Mouse (Mus musculus) thymus, adult 2 months (tissue): ENCODE measurements around the gene Gabra2. TPM values are rescaled to one million over a fixed set of nuclear protein-coding genes. Genes with fewer than 3 reads are reported as not detected.

Experiments used
- DNase-seq: peaks from one replicate; pipeline ENCODE4 v3.0.0; 2021
- H3K27ac ChIP-seq: fragments of 200-500 bp; 2 replicates; pipeline ENCODE4 v1.5.1; 2012; ENCODE audit warnings: low read length, control low read depth; ENCODE audit not compliant: control insufficient read depth, insufficient read depth
- H3K27me3 ChIP-seq: fragments of 200-500 bp; 2 replicates; pipeline ENCODE4 v1.6.1; 2012; ENCODE audit warnings: mild to moderate bottlenecking, low read length, moderate library complexity, mixed read lengths; ENCODE audit not compliant: control insufficient read depth, insufficient read depth
- H3K36me3 ChIP-seq: fragments of 200-500 bp; 2 replicates; pipeline ENCODE4 v1.6.1; 2012; ENCODE audit warnings: mild to moderate bottlenecking, low read length, moderate library complexity; ENCODE audit not compliant: control insufficient read depth, insufficient read depth
- H3K4me1 ChIP-seq: fragments of 200-500 bp; replicated peaks from 2 replicates; pipeline ENCODE4 v1.6.1; 2012; ENCODE audit warnings: low read length; ENCODE audit not compliant: control insufficient read depth, insufficient read depth
- H3K4me3 ChIP-seq: fragments of 200-500 bp; 2 replicates; pipeline ENCODE4 v1.5.1; 2012; ENCODE audit warnings: mild to moderate bottlenecking, low read length, control low read depth, moderate library complexity; ENCODE audit not compliant: control insufficient read depth, insufficient read depth
- CTCF ChIP-seq: fragments of 200-500 bp; IDR thresholded peaks from 2 replicates; pipeline ENCODE4 v1.5.1; 2012; ENCODE audit warnings: mild to moderate bottlenecking, control low read depth, low read length, moderate library complexity, borderline replicate concordance; ENCODE audit not compliant: control insufficient read depth, poor library complexity, insufficient read depth; ENCODE audit errors: extremely low read depth
- POLR2A ChIP-seq: fragments of 200-500 bp; IDR thresholded peaks from 2 replicates; pipeline ENCODE4 v1.6.1; 2012; ENCODE audit warnings: mild to moderate bottlenecking, low read length, control low read depth, moderate library complexity; ENCODE audit not compliant: control insufficient read depth, poor library complexity, insufficient read depth; ENCODE audit errors: extremely low read depth
- WGBS: fragments of 180-500 bp; shearing (Covaris S2); methylation state at CpG from one replicate; pipeline ENCODE4 v1.1.7; 2018; 5-methylcytosine and 5-hydroxymethylcytosine counted together
- polyA plus RNA-seq: library from polyadenylated mRNA; depleted of rRNA; stranded (reverse); fragments of >200 nt; gene quantifications from 2 replicates; pipeline ENCODE4 v1.2.3, GENCODE M21; 2012; rRNA removed

Gabra2 gene
- polyA plus RNA-seq: 0.06 and 0.07 TPM in 2 replicates

- Histone ChIP-seq H3K36me3 (no peaks in the 10 kb centered on the region), H3K4me1 (no peaks in the 10 kb centered on the region), H3K27me3 (no peaks in the 10 kb centered on the region), H3K4me3 (no peak within 1 kb of the TSS), H3K27ac (no peak within 1 kb of the TSS)
- TF ChIP-seq CTCF (no peak), POLR2A (no peak)
- WGBS: 8% methylated on average over 52 of the region's 55 CpGs
- peak; percentile 1 for DNase-seq
These were observed at the start of gene Gabra2 for GRCm38 (mm10) chr5:71095725-71096607. Gene Gabra2, minus strand, starts transcription at chr5:71095849.

GRCm38 (mm10) chr5:71136691-71137090, 41.0 kb upstream of the Gabra2 start:
- TF ChIP-seq POLR2A (no peak), CTCF (no peak)

GRCm38 (mm10) chr5:71135840-71136239, 40.2 kb upstream of the Gabra2 start:
- TF ChIP-seq CTCF (no peak), POLR2A (no peak)
- no peaks in the 10 kb centered on the region for H3K36me3 ChIP-seq
- no peaks in the 10 kb centered on the region for H3K4me1 ChIP-seq
- no peaks in the 10 kb centered on the region for H3K27me3 ChIP-seq
- H3K27ac ChIP-seq: no peak overlapping the region
- 87% methylated on average over 2 of the region's 2 CpGs for whole genome bisulfite sequencing
- H3K4me3 ChIP-seq: no peak overlapping the region
- DNase-seq: no peak

More at GRCm38 (mm10) chr5:71136691-71137090, 41.0 kb upstream of the Gabra2 start:
- Histone ChIP-seq H3K27ac (no peak overlapping the region), H3K27me3 (no peaks in the 10 kb centered on the region), H3K36me3 (no peaks in the 10 kb centered on the region), H3K4me3 (no peak overlapping the region), H3K4me1 (no peaks in the 10 kb centered on the region)
- 79% methylated on average over 4 of the region's 4 CpGs for WGBS
- no peak for DNase-seq

GRCm38 (mm10) chr5:71127721-71128120, 32.1 kb upstream of the Gabra2 start:
- Histone ChIP-seq H3K4me1 (no peaks in the 10 kb centered on the region), H3K27me3 (no peaks in the 10 kb centered on the region), H3K36me3 (no peaks in the 10 kb centered on the region), H3K27ac (no peak overlapping the region), H3K4me3 (no peak overlapping the region)
- 70% methylated on average over 3 of the region's 3 CpGs for WGBS
- TF ChIP-seq CTCF: no peak
- TF ChIP-seq POLR2A: no peak
- DNase-seq: no peak

- Histone ChIP-seq H3K27me3 (no peaks in the 10 kb centered on the region), H3K36me3 (no peaks in the 10 kb centered on the region), H3K4me1 (no peaks in the 10 kb centered on the region), H3K27ac (no peak overlapping the region), H3K4me3 (no peak overlapping the region)
- TF ChIP-seq CTCF: no peak
- TF ChIP-seq POLR2A: no peak
- 77% methylated on average over 1 of the region's 1 CpGs for WGBS
- DNase-seq: no peak
These were observed 19.6 kb upstream of the Gabra2 start for GRCm38 (mm10) chr5:71115216-71115615.

GRCm38 (mm10) chr5:71095180-71095579, 469 bp downstream of the Gabra2 start:
- Histone ChIP-seq H3K27me3 (no peaks in the 10 kb centered on the region), H3K4me3 (no peak overlapping the region), H3K36me3 (no peaks in the 10 kb centered on the region), H3K27ac (no peak overlapping the region), H3K4me1 (no peaks in the 10 kb centered on the region)
- TF ChIP-seq CTCF (no peak), POLR2A (no peak)
- WGBS: 5% methylated on average over 19 of the region's 19 CpGs
- DNase-seq: no peak

- H3K27me3 ChIP-seq: no peaks in the 10 kb centered on the region
- H3K4me3 ChIP-seq: no peak overlapping the region
- no peak for DNase-seq
- no peak overlapping the region for H3K27ac ChIP-seq
- TF ChIP-seq CTCF (no peak), POLR2A (no peak)
- H3K36me3 ChIP-seq: no peaks in the 10 kb centered on the region
- WGBS: 34% methylated on average over 10 of the region's 10 CpGs
- H3K4me1 ChIP-seq: no peaks in the 10 kb centered on the region
These were observed 873 bp downstream of the Gabra2 start for GRCm38 (mm10) chr5:71094776-71095175.

GRCm38 (mm10) chr5:71093807-71094206, 1.8 kb downstream of the Gabra2 start:
- TF ChIP-seq POLR2A (no peak), CTCF (no peak)
- DNase-seq: no peak
- Histone ChIP-seq H3K36me3 (no peaks in the 10 kb centered on the region), H3K27me3 (no peaks in the 10 kb centered on the region), H3K27ac (no peak overlapping the region), H3K4me3 (no peak overlapping the region), H3K4me1 (no peaks in the 10 kb centered on the region)
- WGBS: 81% methylated on average over 2 of the region's 2 CpGs
